Mouse (Mus musculus) embryonic facial prominence, embryonic 15.5 days (tissue): ENCODE results near the gene Fam104a. TPM values are rescaled to one million over a fixed set of nuclear protein-coding genes. Genes with fewer than 3 reads are reported as not detected.
A peak's percentile ranks its signal among the peaks of the same experiment; 100 is the strongest.

Experiments
- ATAC-seq: fragments of 200-750 bp; cut with Nextera tagmentation; 2 replicates; pipeline ENCODE4 v1.8.0; 2017; ENCODE audit warnings: low read depth, moderate TSS enrichment; ENCODE audit not compliant: insufficient number of reproducible peaks, low FRiP score, low TSS enrichment
- H3K27ac ChIP-seq: fragments of 300-500 bp; sonication (generic); replicated peaks from 2 replicates; pipeline ENCODE4 v1.5.1; 2015; ENCODE audit warnings: mild to moderate bottlenecking, inconsistent platforms
- H3K27me3 ChIP-seq: fragments of 300-500 bp; sonication (generic); 2 replicates; pipeline ENCODE4 v1.6.1; 2015; ENCODE audit warnings: inconsistent platforms
- H3K36me3 ChIP-seq: fragments of 300-500 bp; sonication (generic); 2 replicates; pipeline ENCODE4 v1.6.1; 2015; ENCODE audit warnings: mild to moderate bottlenecking, inconsistent platforms
- H3K4me1 ChIP-seq: fragments of 300-500 bp; sonication (generic); 2 replicates; pipeline ENCODE4 v1.6.1; 2015; ENCODE audit warnings: inconsistent platforms
- H3K4me2 ChIP-seq: fragments of 300-500 bp; sonication (generic); replicated peaks from 2 replicates; pipeline ENCODE4 v1.6.1; 2015; ENCODE audit warnings: mild to moderate bottlenecking, inconsistent platforms
- H3K4me3 ChIP-seq: fragments of 300-500 bp; sonication (generic); replicated peaks from 2 replicates; pipeline ENCODE4 v1.5.1; 2015; ENCODE audit warnings: mild to moderate bottlenecking, inconsistent platforms
- H3K9ac ChIP-seq: fragments of 300-500 bp; sonication (generic); 2 replicates; pipeline ENCODE4 v1.6.1; 2015; ENCODE audit warnings: inconsistent platforms
- H3K9me3 ChIP-seq: fragments of 300-500 bp; sonication (generic); replicated peaks from 2 replicates; pipeline ENCODE4 v1.6.1; 2016; ENCODE audit warnings: inconsistent platforms
- WGBS: fragments of 180-500 bp; shearing (Covaris S2); methylation state at CpG from one replicate; pipeline ENCODE4 v1.1.7; 2015; 5-methylcytosine and 5-hydroxymethylcytosine counted together
- polyA plus RNA-seq: library from polyadenylated mRNA; unstranded; fragments of >200 nt; fragmentation: Nextera tagmentation; extraction: Ambion mirVana; gene quantifications from 2 replicates; pipeline ENCODE4 v1.2.1, GENCODE M21; 2015

Gene Fam104a
- polyA plus RNA-seq, 1 experiment from 2014 or later = 48.6 TPM

DNA sequence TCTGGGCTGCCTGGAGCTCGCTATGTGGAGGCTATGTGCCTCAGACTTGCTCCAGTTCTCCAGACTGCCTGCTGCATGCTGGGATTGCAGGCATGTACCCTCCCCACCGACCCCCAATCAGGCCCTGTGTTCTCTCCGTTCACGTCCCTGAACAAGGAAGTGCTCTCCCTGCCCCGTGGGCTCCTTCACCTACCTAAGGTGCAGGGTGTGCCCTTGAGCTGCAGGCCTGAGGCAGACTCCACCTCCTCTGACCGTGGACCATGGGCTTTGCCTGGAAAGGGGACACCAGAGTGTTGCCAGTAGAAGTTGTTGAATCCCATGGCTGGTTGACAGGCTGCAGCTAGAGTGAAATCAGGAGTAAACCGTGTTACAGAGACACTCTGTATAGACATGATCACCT lies 15.7 kb upstream of the Fam104a start:
- H3K9ac ChIP-seq = no peak overlapping the region
- no peak overlapping the region for H3K27ac ChIP-seq
- H3K9me3 ChIP-seq = no peaks in the 10 kb centered on the region
- ATAC-seq = no peak
- WGBS = 81% methylated on average over 7 of the region's 7 CpGs
- H3K36me3 ChIP-seq = peaks cover 23% of the 10 kb centered on the region
- no peaks in the 10 kb centered on the region for H3K27me3 ChIP-seq
- no peak overlapping the region for H3K4me3 ChIP-seq
- H3K4me1 ChIP-seq = peaks cover 8% of the 10 kb centered on the region; the same call in 1 of the 2 replicates
- no peak overlapping the region for H3K4me2 ChIP-seq

DNA sequence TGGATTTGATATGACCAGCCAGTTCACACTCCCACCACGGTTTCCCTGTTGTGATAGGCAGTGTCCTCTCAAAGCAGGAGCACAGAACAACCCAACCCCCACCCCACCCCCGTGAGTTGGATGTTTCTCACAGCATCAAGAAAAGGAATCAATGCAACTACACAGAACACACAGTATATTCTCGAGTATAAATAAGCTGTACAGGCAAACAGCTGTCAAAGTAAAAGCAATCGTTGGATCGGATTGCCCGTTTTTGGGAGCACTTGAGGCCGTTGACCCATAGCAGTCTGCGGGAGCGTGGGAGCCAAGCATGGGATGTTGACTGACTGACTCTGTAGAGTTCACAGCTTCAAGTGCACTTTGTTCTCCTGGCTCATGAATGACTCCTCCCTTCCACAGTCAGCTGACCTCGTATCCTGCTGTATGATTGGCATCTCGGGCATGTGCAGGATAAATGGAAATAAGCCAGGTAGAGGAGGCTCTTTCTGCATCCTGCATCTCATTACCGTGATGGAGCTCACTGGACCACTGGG lies 14.1 kb upstream of the Fam104a start:
- no peak for ATAC-seq
- Histone ChIP-seq H3K27me3 (no peaks in the 10 kb centered on the region), H3K36me3 (peaks cover 36% of the 10 kb centered on the region), H3K9ac (no peak overlapping the region), H3K4me3 (no peak overlapping the region), H3K27ac (no peak overlapping the region), H3K4me2 (no peak overlapping the region), H3K9me3 (no peaks in the 10 kb centered on the region), H3K4me1 (no peaks in the 10 kb centered on the region)
- WGBS = 81% methylated on average over 12 of the region's 12 CpGs

DNA sequence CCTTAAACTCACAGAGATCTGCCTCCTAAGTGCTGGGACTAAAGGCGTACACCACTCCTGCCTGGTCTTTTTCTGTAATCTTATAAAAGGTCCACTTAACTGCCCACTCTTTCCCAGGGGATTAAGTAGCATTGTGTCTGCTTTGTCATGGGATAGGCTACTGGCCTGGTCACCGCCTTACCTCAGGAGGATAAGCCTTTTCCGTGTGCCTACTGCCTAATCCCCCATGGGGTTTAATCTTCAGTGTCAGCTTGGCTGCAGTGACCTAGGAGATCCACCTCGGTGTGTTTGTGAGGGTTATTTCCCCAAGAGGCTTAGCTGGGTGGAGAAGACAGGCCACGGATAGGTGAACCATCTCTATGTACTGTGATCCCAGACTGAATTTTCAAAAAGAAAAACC lies 13.6 kb upstream of the Fam104a start:
- no peak overlapping the region for H3K4me2 ChIP-seq
- H3K9me3 ChIP-seq = no peaks in the 10 kb centered on the region
- H3K36me3 ChIP-seq = peaks cover 41% of the 10 kb centered on the region
- H3K4me3 ChIP-seq = no peak overlapping the region
- H3K9ac ChIP-seq = no peak overlapping the region
- no peak for ATAC-seq
- H3K27ac ChIP-seq = no peak overlapping the region
- 70% methylated on average over 5 of the region's 5 CpGs for WGBS
- H3K27me3 ChIP-seq = no peaks in the 10 kb centered on the region
- H3K4me1 ChIP-seq = no peaks in the 10 kb centered on the region

DNA sequence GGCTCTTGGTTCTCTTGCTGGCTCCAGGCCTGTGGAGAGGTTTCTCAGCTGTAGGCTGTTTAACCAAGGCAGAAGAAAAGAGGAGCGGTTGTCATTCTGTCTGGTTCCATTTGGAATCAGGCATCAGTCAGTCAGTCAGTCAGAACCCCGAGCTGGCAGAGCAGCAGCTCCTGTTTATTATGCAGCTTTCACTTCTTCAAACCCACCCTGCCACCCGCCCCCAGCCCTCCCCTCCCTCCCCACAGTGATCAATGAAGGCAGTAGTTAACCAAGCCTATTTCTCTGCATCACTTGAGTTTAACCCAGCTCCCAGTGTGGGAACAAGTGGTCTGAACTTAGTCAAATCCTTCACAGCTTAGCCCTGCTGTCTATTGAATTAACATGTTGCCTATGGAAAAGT lies 7.9 kb upstream of the Fam104a start:
- Histone ChIP-seq H3K36me3 (peaks cover 88% of the 10 kb centered on the region), H3K4me3 (no peak overlapping the region), H3K9me3 (no peaks in the 10 kb centered on the region), H3K9ac (no peak overlapping the region), H3K4me2 (no peak overlapping the region), H3K27me3 (no peaks in the 10 kb centered on the region), H3K27ac (no peak overlapping the region), H3K4me1 (peaks cover 3% of the 10 kb centered on the region; the same call in 1 of the 2 replicates)
- 74% methylated on average over 3 of the region's 3 CpGs for WGBS
- no peak for ATAC-seq

DNA sequence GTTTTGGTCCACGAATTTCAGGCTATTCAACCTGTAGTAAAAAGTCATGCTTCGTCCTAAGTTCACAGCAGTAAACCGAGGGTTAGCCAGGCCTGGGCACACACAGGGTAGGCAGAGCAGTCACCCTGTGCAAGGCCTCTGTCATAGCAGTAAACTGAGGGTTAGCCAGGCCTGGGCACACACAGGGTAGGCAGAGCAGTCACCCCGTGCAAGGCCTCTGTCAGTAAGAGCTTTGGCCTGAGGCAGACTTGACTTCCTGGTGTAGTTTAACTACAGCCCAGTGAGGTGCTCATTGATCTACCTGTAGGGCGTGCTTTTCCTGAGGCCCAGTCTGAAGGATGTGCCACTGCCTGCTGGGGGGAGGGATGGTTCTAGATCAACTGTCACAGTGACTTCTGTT lies 7.4 kb upstream of the Fam104a start:
- ATAC-seq = no peak
- Histone ChIP-seq H3K9ac (no peak overlapping the region), H3K27ac (no peak overlapping the region), H3K9me3 (no peaks in the 10 kb centered on the region), H3K27me3 (no peaks in the 10 kb centered on the region), H3K4me3 (no peak overlapping the region), H3K4me1 (peaks cover 8% of the 10 kb centered on the region; the same call in 1 of the 2 replicates), H3K36me3 (peaks cover 83% of the 10 kb centered on the region), H3K4me2 (no peak overlapping the region)
- 78% methylated on average over 5 of the region's 5 CpGs for WGBS

DNA sequence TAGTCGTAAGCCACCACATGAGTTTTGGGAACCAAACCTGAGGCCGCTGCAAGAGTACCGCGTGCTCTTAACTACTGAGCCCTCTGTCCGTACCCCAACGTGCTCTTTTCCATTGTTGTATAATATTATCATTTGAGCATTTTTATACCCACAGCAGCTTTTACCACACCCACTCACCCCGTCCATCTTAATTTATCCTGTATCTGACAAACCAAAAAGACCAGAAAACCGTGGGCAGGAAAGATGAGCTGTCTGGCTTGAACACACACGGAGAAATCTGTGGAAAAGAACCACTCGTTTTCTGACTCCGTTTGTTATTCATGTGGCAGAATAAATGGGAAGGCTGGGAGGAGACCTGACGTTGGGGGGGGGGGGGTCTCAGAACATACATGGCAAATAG lies 6.6 kb upstream of the Fam104a start:
- H3K4me3 ChIP-seq = no peak overlapping the region
- H3K27ac ChIP-seq = no peak overlapping the region
- H3K4me1 ChIP-seq = peaks cover 10% of the 10 kb centered on the region; the same call in 1 of the 2 replicates
- H3K27me3 ChIP-seq = no peaks in the 10 kb centered on the region
- 84% methylated on average over 12 of the region's 12 CpGs for WGBS
- no peak overlapping the region for H3K4me2 ChIP-seq
- peaks cover 75% of the 10 kb centered on the region for H3K36me3 ChIP-seq
- no peaks in the 10 kb centered on the region for H3K9me3 ChIP-seq
- no peak overlapping the region for H3K9ac ChIP-seq
- no peak for ATAC-seq

DNA sequence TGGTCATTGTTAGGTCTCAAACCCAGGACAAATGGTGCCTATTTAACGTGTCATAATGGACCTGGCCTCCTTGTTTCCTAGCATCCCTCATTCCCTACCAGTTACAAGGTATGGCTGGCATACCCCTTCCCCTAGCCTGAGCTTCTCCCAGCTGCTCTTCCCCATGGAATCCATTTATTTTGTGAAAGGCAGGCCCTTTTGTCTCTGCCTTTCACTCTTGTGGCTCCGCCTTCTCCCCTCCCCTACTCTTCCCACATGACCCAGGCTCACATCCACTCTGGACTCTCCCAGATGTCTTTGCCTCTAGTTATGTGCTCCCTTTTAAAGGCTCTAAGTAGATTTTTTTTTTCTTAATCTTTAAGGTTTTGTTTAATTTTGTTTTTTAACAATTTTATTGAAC lies 3.1 kb upstream of the Fam104a start:
- Histone ChIP-seq H3K9me3 (no peaks in the 10 kb centered on the region), H3K4me1 (peaks cover 22% of the 10 kb centered on the region), H3K9ac (no peak overlapping the region), H3K4me2 (no peak overlapping the region), H3K27ac (no peak overlapping the region), H3K36me3 (peaks cover 44% of the 10 kb centered on the region), H3K27me3 (no peaks in the 10 kb centered on the region), H3K4me3 (no peak overlapping the region)
- 74% methylated on average over 2 of the region's 2 CpGs for WGBS
- ATAC-seq = no peak

DNA sequence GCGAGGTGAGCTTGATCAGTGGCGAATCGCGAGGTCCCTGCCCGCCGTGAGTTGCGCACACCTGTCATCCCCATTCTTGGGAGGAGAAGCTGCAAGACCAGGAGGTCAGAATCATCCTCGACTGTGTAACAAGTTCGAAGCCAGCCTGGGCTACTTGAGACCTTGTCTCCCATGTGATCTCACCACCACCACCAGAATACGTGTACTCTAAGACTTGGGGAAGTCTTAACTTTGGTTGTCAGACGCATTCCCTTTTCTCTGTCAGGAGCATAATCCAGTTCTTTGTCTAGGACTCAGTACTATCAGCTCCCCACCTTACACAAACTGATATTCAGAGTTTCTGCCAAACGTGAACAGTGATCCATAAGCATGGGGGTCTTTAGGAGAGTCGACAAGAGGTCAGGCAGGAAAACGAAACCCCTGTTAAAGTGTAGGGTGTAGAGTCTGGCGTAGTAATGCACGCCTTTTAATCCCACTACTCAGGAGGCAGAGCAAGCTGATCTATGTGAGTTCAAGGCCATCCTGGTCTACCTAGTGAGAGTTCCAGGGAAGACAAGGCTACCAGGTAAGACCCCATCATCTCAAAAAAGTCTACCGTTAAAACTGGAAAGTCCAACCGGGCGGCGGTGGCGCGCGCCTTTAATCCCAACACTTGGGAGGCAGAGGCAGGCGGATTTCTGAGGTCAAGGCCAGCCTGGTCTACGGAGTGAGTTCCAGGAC lies 912 bp upstream of the Fam104a start:
- peak overlapping the region; percentile 66 for H3K9ac ChIP-seq
- H3K4me1 ChIP-seq = peaks cover 26% of the 10 kb centered on the region
- peaks cover 23% of the 10 kb centered on the region for H3K36me3 ChIP-seq
- WGBS = 43% methylated on average over 25 of the region's 25 CpGs
- peak overlapping the region; percentile 97; the same call in 1 of the 2 replicates for H3K27ac ChIP-seq
- H3K4me2 ChIP-seq = peak overlapping the region; percentile 87
- no peak for ATAC-seq
- no peaks in the 10 kb centered on the region for H3K27me3 ChIP-seq
- H3K9me3 ChIP-seq = no peaks in the 10 kb centered on the region
- peak overlapping the region; percentile 96 for H3K4me3 ChIP-seq

DNA sequence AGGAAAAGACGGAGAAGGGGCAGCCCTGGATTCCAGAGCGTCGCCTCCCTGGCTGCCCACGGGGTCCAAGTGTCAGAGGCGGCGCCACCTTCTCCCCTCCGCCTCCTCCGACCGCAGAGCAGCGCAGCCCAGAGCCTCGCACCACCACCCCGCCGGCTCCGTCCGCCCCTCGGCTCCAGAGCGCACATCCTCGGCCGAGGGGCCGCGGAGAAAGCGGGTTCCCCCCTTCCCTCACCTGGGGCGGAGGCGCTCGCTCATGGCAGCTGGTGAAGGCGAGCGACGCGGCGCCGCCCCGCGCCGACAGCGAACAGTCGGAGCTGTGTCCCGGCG lies 363 bp downstream of the Fam104a start:
- Histone ChIP-seq H3K9ac (peak overlapping the region; percentile 81), H3K4me2 (peak overlapping the region; percentile 87), H3K4me1 (peaks cover 31% of the 10 kb centered on the region), H3K9me3 (no peaks in the 10 kb centered on the region), H3K27me3 (no peaks in the 10 kb centered on the region), H3K4me3 (peak overlapping the region; percentile 96), H3K36me3 (peaks cover 11% of the 10 kb centered on the region), H3K27ac (peak overlapping the region; percentile 97)
- WGBS = 0% methylated on average over 23 of the region's 38 CpGs
- no peak; the same call in 1 of the 2 replicates for ATAC-seq

DNA sequence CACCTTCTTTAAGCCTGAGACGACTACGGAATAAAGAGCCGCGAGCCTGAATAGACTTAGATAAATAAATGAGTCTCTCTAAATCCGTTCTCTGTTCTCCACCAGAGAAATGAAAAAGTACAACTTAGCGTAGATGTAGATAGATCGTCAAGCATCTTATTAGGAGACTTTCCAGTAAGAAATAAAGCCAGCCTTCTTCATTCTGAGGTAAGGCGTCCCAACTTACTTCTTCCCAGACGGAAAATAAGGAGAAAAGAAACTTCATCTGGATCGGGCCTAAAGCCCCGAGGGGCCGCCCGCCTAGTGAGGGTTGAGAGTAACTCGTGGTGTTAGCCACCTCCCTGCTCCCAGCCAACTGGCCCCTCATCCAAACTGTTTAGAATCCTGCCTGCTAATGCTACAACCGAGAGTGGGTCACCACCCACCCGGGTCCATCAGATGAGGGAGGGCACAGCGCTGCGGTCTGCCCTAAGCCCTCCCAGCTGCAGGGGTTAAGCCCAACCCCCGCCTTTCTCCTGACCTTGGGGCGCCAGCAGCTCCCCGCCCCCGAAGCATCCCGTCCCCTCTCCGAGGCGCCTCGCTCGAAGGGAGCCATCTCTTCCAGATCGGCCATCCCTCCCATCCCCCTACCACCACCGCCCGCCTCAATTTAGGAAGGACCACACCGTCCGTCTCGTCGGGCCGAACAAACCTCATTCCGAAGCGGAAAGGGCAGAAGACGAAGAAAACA lies 893 bp downstream of the Fam104a start:
- H3K27ac ChIP-seq = peak overlapping the region; percentile 97
- peak overlapping the region; percentile 96 for H3K4me3 ChIP-seq
- peak overlapping the region; percentile 87 for H3K4me2 ChIP-seq
- H3K36me3 ChIP-seq = peaks cover 6% of the 10 kb centered on the region; the same call in 1 of the 2 replicates
- no peaks in the 10 kb centered on the region for H3K9me3 ChIP-seq
- peaks cover 36% of the 10 kb centered on the region for H3K4me1 ChIP-seq
- H3K27me3 ChIP-seq = no peaks in the 10 kb centered on the region
- ATAC-seq = peak; percentile 56
- peak overlapping the region; percentile 81 for H3K9ac ChIP-seq
- 2% methylated on average over 33 of the region's 38 CpGs for WGBS

DNA sequence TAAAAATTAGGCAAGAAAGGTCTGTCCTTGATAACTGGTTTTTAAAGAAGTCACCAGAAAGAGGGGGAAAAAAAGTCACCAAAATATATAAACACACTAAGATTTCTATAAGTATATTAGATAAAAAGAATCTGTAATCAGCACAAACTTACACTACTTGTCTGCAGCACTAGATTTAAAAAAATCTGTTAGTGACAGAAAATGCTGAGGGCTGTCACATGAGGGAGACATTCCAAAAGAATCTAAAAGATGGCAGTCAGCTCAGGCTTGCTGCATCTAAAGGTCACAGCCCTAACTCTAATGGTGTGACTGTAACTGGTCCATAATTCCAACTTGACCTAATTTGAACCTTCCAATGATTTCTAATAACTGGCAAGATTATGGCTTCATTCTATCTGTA lies 2.0 kb downstream of the Fam104a start:
- Histone ChIP-seq H3K27me3 (no peaks in the 10 kb centered on the region), H3K4me1 (peaks cover 42% of the 10 kb centered on the region), H3K36me3 (0 out of 2 replicates have a peak, but pooled peaks cover 3% of the 10 kb centered on the region), H3K27ac (no peak overlapping the region), H3K9ac (no peak overlapping the region), H3K4me2 (peak overlapping the region; percentile 87; the same call in 1 of the 2 replicates), H3K4me3 (no peak overlapping the region), H3K9me3 (no peaks in the 10 kb centered on the region)
- ATAC-seq = no peak
